Mouse (Mus musculus) E14TG2a.4 (cell line): Measurements from ENCODE around the gene Kcnn1.

Experiments used
- CTCF ChIP-seq: conservative IDR thresholded peaks from 2 replicates; pipeline ENCODE4 v1.5.1; 2014; ENCODE audit warnings: low read length
- NANOG ChIP-seq: IDR thresholded peaks from 2 replicates; pipeline ENCODE4 v1.6.1; 2014; ENCODE audit warnings: borderline replicate concordance, low read length, mixed read lengths

GRCm38 (mm10) chr8:70821992-70822391 lies 41.1 kb downstream of the Kcnn1 start:
- no peak for TF ChIP-seq NANOG
- TF ChIP-seq CTCF, result no peak
